Mouse (Mus musculus) left cerebral cortex, adult 8-10 months (tissue): Measurements from ENCODE around the gene Rasal2. TPM values are rescaled to one million over a fixed set of nuclear protein-coding genes. Genes with fewer than 3 reads are reported as not detected.
A peak's percentile ranks its signal among the peaks of the same experiment; 100 is the strongest.
"Not testable (repeated sequence)": the region's sequence is repeated elsewhere in the genome, so short reads cannot be mapped to it uniquely, and the experiment has no call there.

Experiments
- DNase-seq, 2 experiments: peaks; one replicate each; pipeline ENCODE4 v3.0.0; 2022; ENCODE audit warnings: low spot score in 2 of 2
- total RNA-seq, 4 experiments: library from RNA; stranded (reverse); gene quantifications; 2 replicates each; pipeline ENCODE4 v1.2.4; 2022

Gene Rasal2
- total RNA-seq, 4 experiments from 2014 or later: 72.5 to 78.8 (median 74.9) TPM

GRCm38 (mm10) chr1:157244453-157244790 lies 168.0 kb downstream of the Rasal2 start:
- no peak for DNase-seq

GRCm38 (mm10) chr1:157243576-157244452 lies 168.6 kb downstream of the Rasal2 start:
- DNase-seq: no peak

- DNase-seq: no peak
Observed at GRCm38 (mm10) chr1:157239687-157240086, 172.7 kb downstream of the Rasal2 start.

- DNase-seq: not testable (repeated sequence)
Observed at GRCm38 (mm10) chr1:157236650-157237344, 175.6 kb downstream of the Rasal2 start.

GRCm38 (mm10) chr1:157233451-157233850 lies 178.9 kb downstream of the Rasal2 start:
- DNase-seq: no peak

GRCm38 (mm10) chr1:157232372-157232771 lies 180.0 kb downstream of the Rasal2 start:
- no peak for DNase-seq

GRCm38 (mm10) chr1:157231016-157231415 lies 181.4 kb downstream of the Rasal2 start:
- DNase-seq: no peak

- no peak for DNase-seq
Observed at GRCm38 (mm10) chr1:157230386-157230785, 182.0 kb downstream of the Rasal2 start.

GRCm38 (mm10) chr1:157225013-157225412 lies 187.4 kb downstream of the Rasal2 start:
- no peak for DNase-seq

- no peak for DNase-seq
Observed at GRCm38 (mm10) chr1:157220910-157221309, 191.5 kb downstream of the Rasal2 start.

GRCm38 (mm10) chr1:157220466-157220865 lies 191.9 kb downstream of the Rasal2 start:
- DNase-seq: peak in 1 of 2 experiments; percentile 32

GRCm38 (mm10) chr1:157208754-157209153 lies 203.6 kb downstream of the Rasal2 start:
- no peak for DNase-seq

- no peak for DNase-seq
Observed at GRCm38 (mm10) chr1:157205685-157206084, 206.7 kb downstream of the Rasal2 start.

- DNase-seq: peak in 1 of 2 experiments; percentile 72
Observed at GRCm38 (mm10) chr1:157183043-157183442, 229.4 kb downstream of the Rasal2 start.

GRCm38 (mm10) chr1:157182431-157182830 lies 230.0 kb downstream of the Rasal2 start:
- DNase-seq: no peak

- DNase-seq: no peak
Observed at GRCm38 (mm10) chr1:157181081-157181480, 231.3 kb downstream of the Rasal2 start.

GRCm38 (mm10) chr1:157178988-157179764 lies 233.2 kb downstream of the Rasal2 start:
- no peak for DNase-seq

- DNase-seq: peak in 1 of 2 experiments; percentile 57
Observed at GRCm38 (mm10) chr1:157169292-157169691, 243.1 kb downstream of the Rasal2 start.

- peak in 1 of 2 experiments; percentile 77 for DNase-seq
Observed at GRCm38 (mm10) chr1:157168891-157169290, 243.5 kb downstream of the Rasal2 start.

GRCm38 (mm10) chr1:157153781-157154180 lies 258.6 kb downstream of the Rasal2 start:
- no peak for DNase-seq

- no peak for DNase-seq
Observed at GRCm38 (mm10) chr1:157150107-157150506, 262.3 kb downstream of the Rasal2 start.

GRCm38 (mm10) chr1:157144621-157145020 lies 267.8 kb downstream of the Rasal2 start:
- DNase-seq: no peak
